Mouse (Mus musculus): ENCODE data around the gene Myo7a. TPM values are rescaled to one million over a fixed set of nuclear protein-coding genes. Genes with fewer than 3 reads are reported as not detected.

Gene Myo7a
- total RNA-seq, 2 experiments from 2014 or later: 7.0 to 7.1 TPM

Other genes starting within 250 kb of the Myo7a start
- under 1 TPM in 1 of 2 experiments, not detected in 1; 0.13 TPM for gene Gdpd4, start 199.6 kb downstream of the Myo7a start, total RNA-seq (2021)
- under 1 TPM; 0.32 to 0.36 TPM for gene Omp, start 26.0 kb upstream of the Myo7a start, total RNA-seq (2021)
- gene Capn5, start 58.8 kb upstream of the Myo7a start, total RNA-seq (2021): 1 to 10 TPM; 6.8 to 8.6 TPM
- not detected for gene B3gnt6, start 80.0 kb upstream of the Myo7a start, total RNA-seq (2021)
- 10 to 100 TPM in 1 of 2 experiments, 1 to 10 TPM in 1; 7.7 to 11.7 TPM for gene Acer3, start 201.7 kb upstream of the Myo7a start, total RNA-seq (2021)
- gene Tsku, start 241.8 kb upstream of the Myo7a start, total RNA-seq (2021): 10 to 100 TPM; 16.4 to 19.3 TPM